Mouse (Mus musculus): Measurements from ENCODE around the gene Ptrh2.

The Ptrh2 gene

DNA sequence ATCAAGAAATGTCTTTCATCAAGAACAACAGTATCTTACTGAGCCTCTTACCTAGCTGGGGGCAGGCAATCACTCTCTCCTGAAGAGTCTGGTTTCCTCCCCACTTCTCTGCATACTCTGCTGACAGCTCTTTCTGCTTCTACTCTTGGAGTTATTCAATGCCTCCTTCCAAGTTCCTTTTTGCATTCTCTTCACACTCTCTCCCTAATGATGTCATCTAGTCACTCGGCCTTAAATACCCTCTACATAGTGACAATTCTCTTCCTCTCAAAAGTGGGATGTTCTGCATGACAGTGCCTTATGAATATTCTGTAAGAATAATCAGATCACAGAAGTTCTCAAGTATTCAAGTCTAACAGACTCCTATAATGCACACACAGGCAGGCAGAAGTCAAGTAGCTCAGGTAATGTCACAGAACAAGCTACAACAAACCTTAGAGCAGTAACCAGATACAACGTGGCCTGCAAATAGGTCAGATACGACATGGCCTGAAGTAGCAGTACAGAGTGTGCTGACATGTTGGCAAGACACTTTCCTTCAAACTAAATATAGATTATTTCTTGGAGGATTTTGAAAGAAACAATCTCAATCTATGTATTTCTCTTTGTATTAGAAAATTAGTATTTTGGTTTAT, 12.6 kb upstream of the Ptrh2 start:
- DNase-seq = no peak

DNA sequence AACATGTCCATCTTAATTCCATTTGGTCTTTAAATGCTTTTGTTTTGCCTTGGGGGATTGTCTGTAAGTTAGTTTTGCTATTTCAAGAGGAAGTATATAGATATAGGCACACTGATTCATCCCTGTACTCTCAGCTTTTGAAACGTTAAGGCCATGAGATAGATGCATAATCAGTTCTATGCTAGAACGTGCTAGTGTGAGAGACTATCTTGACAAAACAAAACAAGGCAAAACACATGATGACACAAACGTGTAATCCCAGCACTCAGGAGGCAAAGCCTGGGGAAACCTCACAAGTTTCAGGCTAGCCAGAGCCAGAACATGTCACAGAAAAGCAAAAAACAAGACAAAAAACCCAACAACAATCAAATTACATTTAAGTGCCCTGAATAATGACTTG, 11.0 kb upstream of the Ptrh2 start:
- no peak for DNase-seq

GRCm38 (mm10) chr11:86675520-86675919, 8.3 kb upstream of the Ptrh2 start:
- no peak for DNase-seq

DNA sequence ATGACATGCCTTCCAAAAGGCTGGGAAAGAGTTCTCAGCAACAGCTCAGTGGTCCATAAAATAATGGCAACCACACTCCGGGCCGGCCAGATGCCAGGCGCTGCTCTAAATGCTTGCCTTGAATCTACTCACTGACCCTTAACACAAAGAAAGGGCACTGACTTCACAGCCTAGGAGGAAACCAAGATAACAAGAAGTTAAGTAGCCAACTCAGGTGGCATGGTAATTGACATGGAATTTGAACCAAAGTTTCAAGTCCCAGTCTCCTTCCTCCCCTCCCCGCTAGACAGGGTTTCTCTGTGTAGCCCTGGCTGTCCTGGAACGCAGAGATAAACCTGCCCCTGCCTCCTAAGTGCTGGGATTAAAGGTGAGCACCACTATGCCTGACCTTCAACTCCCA, 4.8 kb upstream of the Ptrh2 start:
- DNase-seq = no peak

GRCm38 (mm10) chr11:86680729-86681128, 3.1 kb upstream of the Ptrh2 start:
- no peak for DNase-seq

DNA sequence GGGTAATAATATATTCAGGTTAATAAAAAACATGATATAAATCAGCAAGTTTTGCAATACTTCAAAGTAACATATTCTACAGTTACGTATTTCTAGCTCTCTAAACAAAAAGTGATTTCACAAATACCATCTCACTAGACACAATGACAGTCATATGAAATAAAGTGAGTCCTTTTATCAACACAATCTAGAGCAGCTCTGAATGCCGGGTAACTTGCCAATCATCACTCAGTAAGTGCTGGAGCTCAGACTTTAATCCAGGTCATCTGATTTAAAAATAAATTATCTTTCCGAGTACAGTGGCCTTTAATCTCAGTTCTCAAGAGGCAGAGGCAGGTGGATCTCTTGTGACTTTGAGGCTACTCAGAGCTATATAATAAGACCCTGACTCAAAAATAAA, 2.4 kb upstream of the Ptrh2 start:
- DNase-seq = no peak

DNA sequence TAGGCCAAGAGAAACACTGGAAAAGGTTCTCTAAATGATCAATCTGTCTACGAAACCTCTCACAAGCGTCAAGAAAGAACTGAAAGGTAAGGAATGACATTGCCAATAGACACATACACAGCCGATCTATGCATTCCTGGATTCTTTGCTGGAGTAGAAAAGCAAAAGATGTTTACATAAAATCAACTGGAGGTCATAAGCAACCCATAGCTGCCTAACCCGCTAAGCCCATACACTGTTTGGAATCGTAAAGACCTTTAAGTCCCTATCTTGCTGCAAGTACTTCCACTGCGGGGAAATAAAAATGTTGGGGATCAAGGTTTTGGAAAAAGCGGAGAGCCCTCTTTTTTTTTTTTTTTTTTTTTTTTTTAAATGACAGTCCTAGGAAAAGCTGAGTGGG, 924 bp upstream of the Ptrh2 start:
- DNase-seq = no peak

GRCm38 (mm10) chr11:86684126-86685012, 584 bp downstream of the Ptrh2 start:
- DNase-seq = no peak

- no peak for DNase-seq
Measured at GRCm38 (mm10) chr11:86685366-86685765, 1.6 kb downstream of the Ptrh2 start.

DNA sequence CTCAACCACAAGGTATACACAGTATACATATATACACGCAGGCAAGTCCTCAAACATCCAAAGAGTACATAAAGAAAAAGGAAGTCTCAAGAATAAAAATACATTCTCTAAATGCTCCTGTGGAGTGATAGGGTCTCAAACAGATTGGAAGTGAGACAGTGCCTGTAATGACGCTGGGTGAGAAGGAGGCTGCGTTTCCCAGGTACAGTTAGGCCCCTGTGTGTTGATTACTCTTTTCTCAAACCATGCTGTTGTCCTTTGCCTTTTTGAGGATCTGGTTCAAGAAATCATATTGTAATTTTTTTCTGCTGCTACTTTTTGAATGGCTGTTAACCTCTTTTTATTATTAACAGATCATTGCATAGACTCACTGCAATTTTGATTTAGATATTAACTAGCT, 6.6 kb downstream of the Ptrh2 start:
- no peak for DNase-seq

DNA sequence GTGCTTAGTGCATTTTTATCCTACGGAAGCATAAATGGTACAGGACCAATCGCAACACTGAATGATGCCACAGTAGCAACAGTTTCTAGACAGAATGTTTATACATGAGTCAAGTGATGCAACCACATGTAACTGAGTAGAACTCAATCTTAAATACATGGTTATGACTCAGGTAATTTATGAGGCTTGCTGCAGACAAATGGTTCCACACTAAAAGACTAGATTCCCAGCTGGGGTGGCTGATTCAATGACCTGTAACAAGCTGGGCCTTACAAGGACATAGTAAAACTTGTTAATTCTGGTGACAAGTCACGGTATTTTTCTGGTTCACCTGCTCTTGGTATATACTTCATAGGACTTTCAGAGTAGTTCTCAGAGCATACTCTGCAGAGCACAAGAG, 7.7 kb downstream of the Ptrh2 start:
- no peak for DNase-seq

DNA sequence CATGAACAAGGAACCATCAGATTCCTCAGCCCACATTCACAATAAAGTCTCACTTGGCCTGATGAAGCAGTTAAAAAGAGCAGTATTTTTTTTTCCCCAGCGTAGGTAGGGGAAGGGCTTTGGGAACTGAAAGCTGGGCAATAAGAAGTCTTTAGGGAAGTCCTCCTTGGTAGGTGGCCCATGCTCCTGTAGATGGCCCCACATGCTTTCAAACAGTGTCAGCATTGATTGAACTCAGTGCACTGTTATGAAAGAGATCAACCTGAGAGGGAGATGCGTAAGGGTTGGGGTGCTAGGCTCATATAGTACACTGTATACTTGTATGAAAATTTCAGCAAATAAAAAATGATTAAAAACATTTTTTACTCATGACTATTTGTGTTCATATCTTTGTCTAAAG, 8.2 kb downstream of the Ptrh2 start:
- no peak for DNase-seq

DNA sequence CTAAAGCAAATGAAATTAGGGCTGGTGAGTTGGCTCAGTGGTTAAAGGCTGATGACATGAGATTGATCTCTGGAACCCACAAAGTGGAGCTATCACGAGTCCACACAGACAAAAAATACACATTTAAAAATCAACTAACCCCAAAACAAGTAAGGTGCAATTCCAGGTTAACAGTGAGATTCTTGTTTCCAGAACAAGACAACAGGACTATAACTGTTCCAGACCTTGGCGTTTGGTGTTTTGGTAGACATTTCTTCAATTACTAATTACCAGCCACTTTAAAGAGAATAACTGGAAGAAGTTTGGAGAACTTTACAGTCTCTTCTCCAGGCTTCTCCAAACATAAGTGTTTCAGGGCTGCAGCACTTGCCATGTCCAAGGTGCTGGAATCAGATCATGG, 8.8 kb downstream of the Ptrh2 start:
- no peak for DNase-seq

GRCm38 (mm10) chr11:86695461-86695860, 11.7 kb downstream of the Ptrh2 start:
- DNase-seq = no peak

- DNase-seq = no peak
Measured at GRCm38 (mm10) chr11:86701151-86701550, 17.4 kb downstream of the Ptrh2 start.

GRCm38 (mm10) chr11:86714606-86715005, 30.8 kb downstream of the Ptrh2 start:
- DNase-seq = no peak

GRCm38 (mm10) chr11:86717306-86718065, 33.7 kb downstream of the Ptrh2 start:
- no peak for DNase-seq

DNA sequence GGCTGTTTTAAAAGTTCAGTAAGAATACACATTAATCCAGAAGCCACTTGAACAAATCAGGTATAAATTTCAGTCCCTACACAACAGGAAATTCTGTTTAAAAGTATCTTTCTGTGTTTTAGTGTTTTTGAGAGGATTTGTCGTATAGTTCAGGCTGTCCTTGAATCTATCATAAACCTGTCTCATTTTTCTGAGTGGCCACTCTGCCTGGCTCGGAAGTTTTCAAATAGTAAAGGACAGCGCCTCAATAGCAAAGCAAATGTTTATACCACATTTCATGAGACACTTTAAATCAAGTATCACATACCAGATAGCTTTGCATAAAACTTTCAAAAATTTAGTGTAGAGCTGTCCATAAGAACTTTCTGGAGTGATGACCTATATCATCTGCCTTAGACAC, 34.6 kb downstream of the Ptrh2 start:
- DNase-seq = no peak

- no peak for DNase-seq
Measured at GRCm38 (mm10) chr11:86719390-86719789, 35.6 kb downstream of the Ptrh2 start.

GRCm38 (mm10) chr11:86724004-86724403, 40.2 kb downstream of the Ptrh2 start:
- no peak for DNase-seq

GRCm38 (mm10) chr11:86724982-86725381, 41.2 kb downstream of the Ptrh2 start:
- peak; percentile 63 for DNase-seq

- DNase-seq = no peak
Measured at GRCm38 (mm10) chr11:86725607-86726006, 41.8 kb downstream of the Ptrh2 start.

- no peak for DNase-seq
Measured at GRCm38 (mm10) chr11:86731443-86731842, 47.7 kb downstream of the Ptrh2 start.

All from lung, postnatal 14 days (tissue).